Mouse (Mus musculus) cerebellum, adult (tissue): Measurements from ENCODE around the gene Pebp1.

Source experiments
- ATAC-seq: cut with Nextera tagmentation; 2 replicates; pipeline ENCODE4 v1.9.2; 2017; ENCODE audit warnings: mild to moderate bottlenecking, moderate library complexity, mixed read lengths; ENCODE audit not compliant: insufficient number of reproducible peaks, low FRiP score, low TSS enrichment

Gene Pebp1

DNA sequence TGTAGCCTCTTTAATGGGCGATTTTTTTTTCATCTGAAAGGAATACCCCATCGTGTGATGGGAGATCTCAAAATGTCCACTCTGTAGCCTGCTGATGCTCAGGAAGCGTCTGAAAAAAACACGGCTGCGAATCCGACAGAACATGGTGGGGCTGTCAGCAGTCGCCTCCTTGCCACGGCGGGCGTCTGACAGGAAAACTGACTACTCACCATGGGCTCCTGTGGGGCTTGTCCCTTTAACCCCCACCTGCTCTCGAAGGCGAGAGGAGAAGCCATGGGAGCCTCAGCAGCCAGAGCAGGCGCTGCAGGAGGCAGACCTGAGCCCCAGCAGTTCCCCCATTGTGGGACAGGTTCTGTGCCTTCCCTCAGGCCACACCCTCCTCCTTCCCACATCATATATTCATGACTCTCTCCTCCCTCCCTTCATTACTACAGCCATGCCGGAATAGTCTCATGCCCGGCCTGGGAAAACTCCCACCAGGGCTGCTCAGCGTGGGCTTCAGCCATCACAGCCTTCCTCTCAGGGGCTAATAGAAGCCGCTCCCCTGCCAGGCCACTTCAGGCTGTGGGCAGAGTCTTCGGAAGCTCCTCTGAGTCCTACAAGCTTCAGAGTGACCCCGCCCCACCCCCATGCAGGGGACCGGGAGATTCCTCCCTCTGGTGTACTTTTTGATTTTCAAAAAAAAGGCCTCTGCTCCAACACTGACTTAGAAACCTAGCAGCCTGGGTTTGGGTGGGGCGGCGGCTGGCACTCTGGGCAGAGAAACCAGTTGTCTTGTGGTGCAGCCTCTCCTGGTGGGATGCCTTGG lies 44.5 kb downstream of the Pebp1 start:
- ATAC-seq: no peak

DNA sequence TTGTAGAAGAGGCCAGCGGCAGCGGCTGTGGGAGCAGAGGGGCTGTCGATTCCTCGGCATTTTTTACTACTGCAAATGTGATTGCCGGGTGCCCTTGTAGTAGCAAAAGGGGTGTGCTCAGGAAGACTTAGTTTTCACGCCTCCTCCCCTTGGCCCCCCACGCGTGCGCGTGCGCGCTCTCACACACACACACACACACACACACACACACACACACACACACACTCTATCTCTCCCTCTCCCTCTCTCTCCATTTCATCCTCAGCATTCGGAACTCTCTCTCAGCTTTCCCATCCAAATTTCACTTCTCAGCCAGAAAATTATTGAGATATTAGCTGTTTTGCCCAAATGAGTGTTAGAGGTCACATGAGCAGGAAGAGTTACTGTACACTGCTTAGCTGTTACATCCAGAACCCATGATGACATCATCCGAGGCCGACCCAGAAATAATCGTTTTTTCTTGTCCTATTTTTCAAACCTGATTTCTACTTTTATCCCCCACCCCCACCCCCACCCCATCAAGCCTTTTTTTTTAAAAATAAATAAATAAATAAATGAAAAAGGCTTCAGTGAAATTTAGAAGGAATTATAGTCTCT lies 45.4 kb downstream of the Pebp1 start:
- ATAC-seq: no peak

DNA sequence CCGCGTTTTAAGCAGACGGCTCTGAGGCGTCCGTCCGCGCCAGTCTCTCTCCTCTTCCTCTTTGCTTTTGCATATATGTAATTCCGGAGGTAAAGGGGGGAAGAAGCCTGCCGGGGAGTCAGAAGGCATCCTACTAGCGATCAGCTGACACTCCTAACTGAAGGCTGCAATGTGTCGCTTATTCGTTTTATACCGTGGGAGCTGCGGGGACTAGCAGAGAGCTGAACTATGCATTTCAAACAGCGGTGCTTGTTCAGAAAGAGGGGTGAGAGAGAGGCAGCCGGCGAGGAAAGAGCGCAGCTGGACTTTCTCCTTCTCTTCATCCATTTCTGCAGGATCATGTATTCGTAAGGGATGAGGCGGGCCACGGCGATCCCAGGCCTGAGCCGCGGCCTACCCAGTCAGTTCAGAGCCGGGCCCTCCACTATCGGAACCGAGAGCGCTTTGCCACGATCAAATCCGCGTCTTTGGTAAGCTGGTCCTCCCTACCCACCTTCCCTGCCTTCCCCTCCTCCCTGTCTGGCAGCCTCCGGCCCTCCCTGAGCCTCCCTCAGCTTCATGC lies 46.6 kb downstream of the Pebp1 start:
- ATAC-seq: peak; percentile 39; the same call in 1 of the 2 replicates

DNA sequence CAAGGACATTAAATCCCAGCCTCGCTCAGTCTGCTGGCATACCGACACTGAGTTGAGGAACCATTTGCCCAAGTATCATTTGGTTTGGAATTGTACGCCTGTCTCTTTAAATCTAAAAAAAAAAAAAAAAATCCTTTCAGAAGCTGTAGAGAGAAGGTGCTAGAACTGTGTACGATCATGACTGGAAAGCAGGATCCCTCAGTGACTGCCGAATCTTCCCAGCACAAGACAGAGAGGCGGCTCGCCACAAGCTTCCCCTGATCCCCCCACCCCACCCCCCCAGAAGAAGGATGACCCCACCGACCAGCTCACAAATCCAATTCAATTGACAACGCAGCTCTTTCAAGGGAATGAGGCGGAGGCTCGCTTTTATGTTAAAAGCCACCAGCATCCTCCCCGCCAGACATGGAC lies 47.1 kb downstream of the Pebp1 start:
- ATAC-seq: peak; percentile 42; the same call in 1 of the 2 replicates

DNA sequence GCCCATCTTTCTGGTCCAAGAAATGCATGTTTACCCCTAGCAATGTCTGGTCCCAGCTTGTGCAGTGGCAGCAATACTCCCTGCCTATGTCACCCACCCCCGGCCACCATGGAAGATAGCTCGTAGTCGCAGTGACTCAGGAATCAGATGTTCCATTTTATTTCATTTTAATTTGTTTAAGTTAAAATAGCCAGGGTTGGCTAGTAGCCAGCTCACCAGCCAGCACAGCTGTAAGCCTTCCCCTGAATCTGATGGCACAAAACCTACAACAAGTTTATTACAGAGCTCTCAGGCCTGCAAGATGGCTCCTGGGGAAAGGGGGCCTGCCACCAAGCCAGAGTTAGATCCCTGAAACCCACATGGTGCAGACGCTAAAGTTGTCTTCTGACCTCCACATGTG lies 48.3 kb downstream of the Pebp1 start:
- no peak for ATAC-seq

DNA sequence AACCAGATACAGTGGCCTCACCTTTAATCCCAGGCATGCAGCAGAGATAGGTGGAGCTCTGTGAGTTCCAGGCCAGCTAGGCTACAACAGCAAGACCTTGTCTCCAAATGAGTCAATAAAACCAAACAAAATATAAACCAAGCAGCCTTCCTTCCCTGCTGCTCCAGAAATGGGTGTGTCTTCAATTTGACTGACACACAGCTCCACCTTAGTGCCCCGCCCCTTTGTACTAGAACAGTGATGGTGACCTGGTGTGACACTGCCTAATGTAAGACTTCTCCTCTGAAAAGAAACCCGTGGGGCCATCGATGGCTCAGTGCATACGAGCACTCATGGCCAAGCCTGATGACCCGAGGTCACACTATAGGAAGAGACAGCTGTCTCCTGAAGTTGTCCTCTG lies 50.9 kb downstream of the Pebp1 start:
- no peak for ATAC-seq
